Mouse (Mus musculus) mesoderm, embryonic 11.5 days (tissue): ENCODE data around the gene Nfe2l2.
"Not testable (repeated sequence)": the region's sequence is repeated elsewhere in the genome, so short reads cannot be mapped to it uniquely, and the experiment has no call there.

Experiments
- DNase-seq: peaks from one replicate; pipeline ENCODE4 v3.0.0-alpha.2; 2012; ENCODE audit warnings: low read depth, low spot score

Gene Nfe2l2

GRCm38 (mm10) chr2:75713083-75713482 lies 8.6 kb upstream of the Nfe2l2 start:
- DNase-seq, result no peak

DNA sequence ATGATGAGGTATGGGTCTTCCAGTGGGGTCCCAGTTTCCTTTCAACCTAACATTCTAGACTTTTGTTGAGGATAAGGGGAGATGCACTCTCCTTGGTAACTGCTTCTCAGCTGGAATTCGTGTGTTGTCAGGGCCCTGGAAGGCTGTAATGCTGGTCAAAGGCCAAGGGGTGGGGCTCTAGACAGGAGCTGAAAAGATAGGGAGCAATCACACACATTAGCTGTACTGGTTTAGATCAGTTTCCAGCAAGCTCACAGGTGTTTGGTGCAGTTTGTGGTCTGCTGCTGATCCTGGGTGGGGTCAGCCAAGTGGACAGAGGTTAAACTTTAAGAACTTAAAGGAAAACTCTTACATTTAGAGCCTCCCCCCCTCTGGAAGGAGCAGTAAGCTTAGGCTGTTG lies 3.0 kb upstream of the Nfe2l2 start:
- DNase-seq, result no peak

- no peak for DNase-seq
These were observed 2.0 kb upstream of the Nfe2l2 start for GRCm38 (mm10) chr2:75706435-75706834.

DNA sequence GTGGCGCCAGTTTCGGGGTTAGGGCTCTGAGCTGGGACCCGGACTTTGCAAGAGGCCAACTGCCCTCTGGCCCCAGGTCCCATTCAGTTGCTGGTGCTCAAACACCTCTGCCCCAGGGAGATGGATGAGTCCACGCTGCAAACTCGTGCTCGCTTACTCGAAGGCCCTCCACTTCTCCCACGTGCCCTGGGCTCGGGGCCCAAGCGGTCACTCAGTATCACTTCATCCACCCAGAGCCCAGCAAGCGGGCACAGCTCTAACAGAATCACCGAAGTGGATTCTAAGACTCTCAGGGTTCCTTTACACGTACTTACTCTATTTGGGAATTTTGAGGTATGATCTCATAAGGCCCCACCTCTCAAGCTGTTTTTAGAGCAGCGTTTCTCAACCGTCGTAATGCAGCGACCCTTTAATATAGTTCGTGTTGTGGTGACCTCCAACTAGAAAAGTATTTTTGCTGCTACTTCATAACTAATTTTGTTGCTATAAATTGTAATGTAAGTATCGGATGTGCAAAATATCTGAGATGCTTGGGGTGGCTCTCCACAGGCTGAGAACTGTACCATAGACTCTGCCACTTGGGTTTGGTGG lies 816 bp upstream of the Nfe2l2 start:
- DNase-seq, result peak; percentile 56

DNA sequence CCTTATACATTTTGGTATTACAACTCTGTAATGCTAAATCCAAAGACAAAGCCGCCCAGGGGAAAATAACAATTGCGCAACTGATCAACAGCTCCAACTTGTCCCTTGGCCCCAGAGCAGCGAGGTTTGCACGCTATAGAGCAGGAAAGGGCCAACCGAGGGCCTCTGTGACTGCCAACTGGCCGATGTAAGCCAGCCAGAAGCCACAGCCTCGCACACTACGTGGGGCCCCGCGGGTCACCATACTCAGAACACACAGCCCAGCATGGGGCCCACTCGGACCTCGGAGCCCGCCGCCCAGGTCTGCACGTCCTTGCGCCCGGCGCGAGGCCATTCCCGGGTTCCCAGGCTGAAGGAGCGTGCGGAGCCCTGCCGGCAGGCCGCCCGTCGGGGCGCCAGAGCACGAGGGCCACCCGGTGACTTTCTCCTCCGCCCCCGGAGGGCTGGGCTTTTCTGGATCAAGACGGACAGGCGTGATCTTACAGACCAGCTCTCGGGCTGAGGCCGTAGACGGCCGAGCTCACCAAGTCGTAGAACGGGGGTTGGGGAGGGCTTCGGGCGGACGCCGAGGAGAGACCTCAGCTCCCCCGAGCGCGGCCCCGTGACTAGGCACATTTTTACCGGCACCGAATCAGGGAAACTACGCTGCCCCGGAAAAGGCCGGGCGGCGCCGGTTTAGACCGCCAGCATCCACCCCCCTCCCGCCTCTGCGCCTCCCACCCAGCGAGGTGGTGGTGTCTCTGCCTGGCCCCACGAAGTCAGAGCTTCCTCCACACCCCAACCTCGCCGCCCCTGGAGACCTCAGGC lies 863 bp downstream of the Nfe2l2 start:
- DNase-seq, result peak; percentile 91

DNA sequence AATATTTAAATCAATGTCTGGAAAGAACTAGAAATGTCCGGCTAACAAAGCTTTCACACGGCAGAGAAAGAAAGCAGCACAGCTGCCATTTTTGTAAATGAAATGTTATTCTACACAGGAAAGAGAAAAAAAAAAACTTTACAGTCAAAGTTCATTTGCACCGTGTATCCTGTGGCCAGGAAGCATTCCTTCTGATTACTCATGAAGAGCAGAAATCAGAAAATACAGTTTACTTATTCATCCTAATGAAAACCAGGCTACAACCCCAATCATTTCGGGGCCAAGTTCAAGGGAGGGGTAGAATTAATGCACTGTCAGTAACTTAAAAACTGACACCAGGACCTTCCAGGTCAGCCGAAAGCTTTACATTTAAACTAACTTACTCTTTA lies 1.9 kb downstream of the Nfe2l2 start:
- DNase-seq, result no peak

DNA sequence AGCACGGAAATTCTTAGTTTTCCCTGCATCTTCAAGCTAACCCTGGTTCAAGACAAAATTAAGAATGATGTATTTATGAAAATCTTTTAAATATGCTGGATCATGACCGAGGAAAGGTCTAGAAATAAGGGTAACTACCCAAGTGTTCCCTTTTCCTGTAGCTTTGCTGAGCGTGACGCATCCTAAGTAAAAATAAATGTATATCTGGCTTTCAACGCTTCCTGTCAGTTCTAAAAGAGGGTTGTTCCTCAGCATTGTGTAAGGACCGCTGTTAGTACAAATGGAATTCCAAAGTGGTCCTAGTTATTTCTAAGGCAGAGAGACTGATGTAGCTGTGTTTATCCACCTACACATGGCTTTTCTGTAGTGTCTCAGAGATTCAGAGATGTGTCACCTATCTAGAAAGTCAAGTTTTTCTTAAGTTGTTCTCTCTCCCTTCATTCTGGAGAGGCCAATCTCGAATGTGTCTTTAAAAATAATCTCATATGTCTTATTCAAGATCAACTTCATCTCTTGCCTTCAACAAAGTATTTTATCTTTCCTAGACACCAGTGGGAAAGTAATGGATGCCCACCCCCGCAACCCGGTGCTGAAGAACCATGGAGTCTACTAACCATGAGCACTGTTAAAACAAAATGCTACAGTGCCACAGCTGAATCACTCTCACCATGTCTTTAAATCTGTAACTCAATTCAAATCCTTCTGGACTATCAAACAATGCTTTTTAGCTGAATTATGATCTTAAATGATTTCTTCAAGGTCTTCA lies 2.4 kb downstream of the Nfe2l2 start:
- no peak for DNase-seq

- DNase-seq, result no peak
These were observed 3.2 kb downstream of the Nfe2l2 start for GRCm38 (mm10) chr2:75701207-75701606.

GRCm38 (mm10) chr2:75700543-75700942 lies 3.9 kb downstream of the Nfe2l2 start:
- no peak for DNase-seq

DNA sequence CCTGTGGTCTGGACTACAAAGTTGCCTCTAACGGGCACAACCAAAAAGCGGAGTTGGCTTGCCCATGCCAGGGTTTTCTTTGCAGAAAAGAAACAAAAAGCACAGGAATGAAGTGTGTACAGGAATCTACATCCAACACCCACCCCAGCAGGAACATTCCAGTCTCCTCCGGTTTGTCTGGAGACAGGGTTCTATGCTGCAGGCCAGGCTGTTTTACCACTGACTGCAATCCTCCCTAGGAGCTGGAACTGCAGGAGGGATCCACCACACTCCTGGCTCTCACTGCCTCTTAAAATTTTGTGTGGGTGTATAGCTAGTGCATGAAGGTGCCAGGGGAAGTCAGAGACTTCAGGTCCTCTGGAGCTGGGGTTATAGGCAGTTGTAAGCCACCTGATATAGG lies 5.6 kb downstream of the Nfe2l2 start:
- no peak for DNase-seq

- no peak for DNase-seq
These were observed 6.4 kb downstream of the Nfe2l2 start for GRCm38 (mm10) chr2:75698007-75698406.

DNA sequence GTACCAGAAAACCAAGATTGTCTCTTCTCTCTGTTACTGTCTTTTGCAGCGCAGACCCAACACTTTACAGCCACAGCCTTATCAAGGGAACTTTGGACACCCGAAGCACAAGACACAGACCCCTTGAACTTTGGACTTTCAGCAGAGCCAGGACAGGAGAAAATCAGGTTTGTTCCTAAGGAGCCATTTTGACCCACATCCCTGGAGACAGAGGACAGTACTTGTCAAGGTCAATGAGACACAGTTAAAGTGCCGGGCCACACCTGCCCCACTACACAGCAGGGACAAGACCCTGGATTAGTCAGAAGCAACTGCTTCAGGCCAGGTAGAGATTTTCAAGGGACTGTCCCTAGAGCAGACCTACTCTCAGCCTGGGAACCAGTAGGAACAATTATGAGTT lies 7.2 kb downstream of the Nfe2l2 start:
- no peak for DNase-seq

GRCm38 (mm10) chr2:75696371-75696770 lies 8.1 kb downstream of the Nfe2l2 start:
- DNase-seq, result no peak

DNA sequence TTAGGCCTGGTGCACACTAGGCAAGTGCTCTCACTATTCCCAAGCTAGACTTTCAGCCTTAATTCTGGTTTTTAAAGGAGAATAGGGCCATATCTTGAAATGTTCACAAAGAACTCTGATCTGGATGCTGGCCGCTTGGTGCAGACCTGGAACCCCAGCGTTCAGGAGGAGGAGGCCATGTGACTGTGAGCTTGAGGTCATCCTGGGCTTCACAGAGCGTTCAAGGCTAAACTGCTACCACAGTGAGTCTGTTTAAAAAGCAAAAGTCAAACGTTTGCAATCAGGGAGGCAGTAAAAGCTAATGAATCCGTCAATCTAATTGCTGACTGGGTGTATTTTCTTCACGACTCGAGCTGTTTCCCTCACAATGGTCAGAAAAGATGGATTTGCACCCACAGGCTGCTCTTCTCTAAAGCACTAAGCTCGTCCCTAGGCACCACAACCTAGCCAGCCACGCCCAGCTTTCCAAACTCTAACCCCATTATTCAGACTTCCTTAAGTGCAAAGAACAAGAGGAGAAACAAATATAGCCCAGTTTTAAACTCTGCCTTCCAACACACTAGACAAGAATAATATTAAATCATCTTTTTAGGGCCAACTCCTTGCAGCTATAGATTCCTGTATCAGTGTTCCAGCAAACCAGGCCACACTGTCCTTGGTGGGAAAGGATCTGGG lies 8.6 kb downstream of the Nfe2l2 start:
- DNase-seq, result no peak

DNA sequence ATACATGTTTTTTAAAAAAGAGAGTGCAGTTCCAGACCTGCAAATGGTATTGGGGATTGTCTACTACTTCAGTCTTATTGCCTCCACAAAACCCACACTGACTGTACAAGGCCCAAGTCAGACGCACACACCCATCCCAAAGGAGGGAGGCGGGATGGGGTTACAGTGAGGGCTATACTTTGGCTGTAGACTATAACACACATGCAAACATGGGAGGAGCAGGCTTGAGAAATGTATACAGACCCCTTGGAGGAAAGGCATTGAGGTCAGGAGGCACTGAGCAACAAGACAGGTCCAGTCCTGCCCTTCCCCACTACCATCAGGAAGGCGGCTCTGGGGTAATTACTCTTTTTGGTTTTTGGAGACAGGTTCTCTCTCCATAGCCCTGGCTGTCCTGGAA lies 9.5 kb downstream of the Nfe2l2 start:
- DNase-seq, result not testable (repeated sequence)

DNA sequence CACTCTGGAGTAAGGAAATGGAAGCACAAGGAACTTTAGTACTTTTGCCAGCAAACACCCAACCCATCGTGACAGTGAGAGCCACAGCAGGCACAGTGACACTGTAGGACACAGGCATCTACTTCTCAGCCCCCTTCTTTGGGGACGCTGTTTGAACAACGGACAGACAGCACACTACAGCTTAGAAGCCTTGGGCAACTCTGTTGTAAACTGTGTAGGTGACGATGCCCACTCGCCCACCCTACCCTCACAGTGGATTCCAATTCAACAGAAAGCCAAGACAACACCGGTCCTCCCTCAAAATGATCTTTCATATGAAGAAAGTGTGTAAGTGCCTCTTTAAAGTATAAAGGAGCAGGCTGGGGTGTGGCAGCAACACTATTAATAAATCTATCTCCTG lies 12.1 kb downstream of the Nfe2l2 start:
- DNase-seq, result no peak

DNA sequence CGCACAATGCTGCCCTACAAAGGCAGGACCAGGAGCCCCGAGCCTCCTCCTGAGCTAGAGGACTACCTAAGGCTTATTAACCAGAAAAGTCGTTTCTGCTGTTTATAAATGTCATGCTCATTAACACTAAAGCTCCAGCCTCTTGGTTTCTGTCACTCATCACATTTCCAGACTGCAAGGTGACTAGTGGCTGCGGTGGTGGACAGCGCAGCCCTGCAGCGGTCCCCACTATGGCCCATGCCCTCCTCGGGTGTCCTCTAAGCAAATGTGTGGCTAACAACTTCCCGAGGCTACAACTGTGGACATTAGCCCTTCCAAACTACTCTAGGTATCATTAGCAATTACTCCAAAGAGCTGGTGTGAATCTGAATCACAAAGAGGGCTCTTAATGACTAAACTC lies 13.1 kb downstream of the Nfe2l2 start:
- DNase-seq, result no peak

GRCm38 (mm10) chr2:75690656-75691055 lies 13.8 kb downstream of the Nfe2l2 start:
- DNase-seq, result no peak

- DNase-seq, result no peak
These were observed 14.8 kb downstream of the Nfe2l2 start for GRCm38 (mm10) chr2:75689482-75690158.

DNA sequence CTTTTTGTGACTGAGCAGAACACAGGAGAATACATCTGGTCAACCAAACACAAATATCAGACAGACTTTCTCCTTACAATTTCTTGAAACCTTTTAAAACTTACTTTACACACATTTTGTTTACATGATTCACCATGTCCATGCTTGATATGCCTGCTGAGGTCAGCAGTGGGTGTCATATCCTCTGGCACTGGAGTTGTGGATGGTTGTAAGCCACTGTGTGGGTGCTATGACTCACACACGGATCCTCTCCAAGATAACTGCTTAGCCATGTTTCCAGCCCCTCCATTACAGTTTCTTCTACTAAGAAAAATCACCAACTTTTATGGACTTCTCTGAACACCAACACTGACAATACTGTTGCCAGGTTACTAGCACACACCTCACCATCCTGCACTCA lies 15.5 kb downstream of the Nfe2l2 start:
- no peak for DNase-seq

- DNase-seq, result no peak
These were observed 17.2 kb downstream of the Nfe2l2 start for GRCm38 (mm10) chr2:75687040-75687749.
